Mouse (Mus musculus) liver, postnatal 0 days (tissue): ENCODE results near the gene Cda. TPM values are rescaled to one million over a fixed set of nuclear protein-coding genes. Genes with fewer than 3 reads are reported as not detected.
"Not testable (repeated sequence)": the region's sequence is repeated elsewhere in the genome, so short reads cannot be mapped to it uniquely, and the experiment has no call there.

Experiments used
- ATAC-seq: fragments of 200-750 bp; cut with Nextera tagmentation; 2 replicates; pipeline ENCODE4 v1.8.0; 2017; ENCODE audit warnings: mild to moderate bottlenecking, moderate library complexity
- DNase-seq: peaks from one replicate; pipeline ENCODE4 v3.0.0-alpha.2; 2016
- H3K27ac ChIP-seq: fragments of 300-500 bp; sonication (generic); 2 replicates; pipeline ENCODE4 v1.5.1; 2014; ENCODE audit warnings: antibody characterized with exemption, moderate library complexity, mild to moderate bottlenecking, low read depth
- H3K27me3 ChIP-seq: fragments of 300-500 bp; sonication (generic); 2 replicates; pipeline ENCODE4 v1.6.1; 2014; ENCODE audit warnings: low read length, control low read depth, mixed read lengths; ENCODE audit not compliant: insufficient read depth
- H3K36me3 ChIP-seq: fragments of 300-500 bp; sonication (generic); replicated peaks from 2 replicates; pipeline ENCODE4 v1.6.1; 2014; ENCODE audit warnings: mild to moderate bottlenecking, control low read depth, low read length, moderate library complexity, mixed read lengths; ENCODE audit not compliant: insufficient read depth
- H3K4me1 ChIP-seq: fragments of 300-500 bp; sonication (generic); 2 replicates; pipeline ENCODE4 v1.6.1; 2014; ENCODE audit warnings: antibody characterized with exemption, mild to moderate bottlenecking, control low read depth; ENCODE audit not compliant: insufficient read depth
- H3K4me2 ChIP-seq: fragments of 300-500 bp; sonication (generic); 2 replicates; pipeline ENCODE4 v1.6.1; 2014; ENCODE audit warnings: low read depth, mild to moderate bottlenecking, low read length, moderate library complexity, mixed read lengths
- H3K4me3 ChIP-seq: fragments of 300-500 bp; sonication (generic); 2 replicates; pipeline ENCODE4 v1.5.1; 2014; ENCODE audit warnings: low read depth, low read length
- H3K9ac ChIP-seq: fragments of 300-500 bp; sonication (generic); replicated peaks from 2 replicates; pipeline ENCODE4 v1.6.1; 2014; ENCODE audit warnings: mild to moderate bottlenecking, moderate library complexity
- H3K9me3 ChIP-seq: fragments of 300-500 bp; sonication (generic); 2 replicates; pipeline ENCODE4 v1.6.1; 2016; ENCODE audit warnings: mild to moderate bottlenecking, control low read depth, low read length, mixed read lengths
- CTCF ChIP-seq: sonication (generic); IDR thresholded peaks from 2 replicates; pipeline ENCODE4 v1.5.1; 2016; ENCODE audit warnings: antibody characterized with exemption, low read depth
- EP300 ChIP-seq: IDR thresholded peaks from 2 replicates; pipeline ENCODE4 v1.6.1; 2016; ENCODE audit warnings: antibody characterized with exemption, low read depth, mild to moderate bottlenecking
- WGBS: fragments of 180-500 bp; shearing (Covaris S2); extraction: QIAGEN DNeasy Blood & Tissue Kit; methylation state at CpG from one replicate; pipeline ENCODE4 v1.1.7; 2014; ENCODE audit not compliant: insufficient replicate concordance; 5-methylcytosine and 5-hydroxymethylcytosine counted together
- polyA plus RNA-seq: library from polyadenylated mRNA; unstranded; fragments of >200 nt; fragmentation: Nextera tagmentation; extraction: Ambion mirVana; gene quantifications from 2 replicates; pipeline ENCODE4 v1.2.1, GENCODE M21; 2015

The Cda gene
- polyA plus RNA-seq, 1 experiment from 2014 or later: 17.7 TPM

DNA sequence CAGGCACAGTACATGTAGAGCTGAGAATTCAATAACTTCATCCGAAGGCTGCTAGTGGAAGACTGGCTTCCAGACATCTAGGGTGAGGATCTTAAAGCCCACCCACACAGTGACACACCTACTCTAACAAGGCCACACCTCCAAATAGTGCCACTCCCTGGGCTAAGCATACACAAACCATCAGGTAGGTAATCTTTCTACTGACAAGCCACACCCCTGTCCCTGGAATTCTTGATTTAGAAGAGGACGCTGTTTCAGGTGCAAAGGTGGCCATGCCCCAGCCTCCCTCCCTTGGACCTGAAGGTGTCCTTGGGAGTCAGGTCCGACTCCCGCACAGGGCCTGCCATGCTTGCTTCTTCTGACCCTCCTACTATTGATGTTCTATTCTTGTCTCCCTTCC is 34.7 kb downstream of the Cda start:
- Histone ChIP-seq H3K4me1 (no peaks in the 10 kb centered on the region), H3K4me3 (no peak overlapping the region), H3K9ac (no peak overlapping the region), H3K9me3 (no peaks in the 10 kb centered on the region), H3K36me3 (no peaks in the 10 kb centered on the region), H3K27me3 (no peaks in the 10 kb centered on the region), H3K27ac (no peak overlapping the region), H3K4me2 (no peak overlapping the region)
- ATAC-seq (no peak), DNase-seq (no peak)
- 72% methylated on average over 4 of the region's 4 CpGs for WGBS
- TF ChIP-seq EP300 (no peak), CTCF (no peak)

DNA sequence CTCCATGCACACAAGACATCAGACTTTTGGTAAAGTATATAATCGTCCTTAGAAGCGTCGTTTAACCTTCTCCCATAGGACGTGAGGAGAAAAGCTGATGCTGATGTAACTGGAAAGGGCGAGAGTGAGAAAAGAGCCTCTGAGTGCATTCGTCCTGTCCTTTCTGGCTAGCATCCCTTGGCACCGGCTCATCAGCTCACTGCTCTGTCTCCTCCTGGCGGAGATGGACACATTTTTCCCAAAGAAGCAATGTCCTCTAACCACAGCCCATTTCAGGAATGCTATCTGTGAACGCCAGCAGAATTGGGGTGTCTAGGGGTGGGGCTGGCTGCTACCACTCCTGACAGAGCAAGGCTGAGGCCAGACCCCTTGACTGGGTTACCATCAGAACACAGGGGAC is 36.1 kb downstream of the Cda start:
- Histone ChIP-seq H3K4me1 (peaks cover 1% of the 10 kb centered on the region; the same call in 1 of the 2 replicates), H3K4me2 (no peak overlapping the region), H3K9ac (no peak overlapping the region), H3K36me3 (no peaks in the 10 kb centered on the region), H3K4me3 (no peak overlapping the region), H3K27me3 (no peaks in the 10 kb centered on the region), H3K9me3 (no peaks in the 10 kb centered on the region), H3K27ac (no peak overlapping the region)
- TF ChIP-seq EP300 (no peak), CTCF (no peak)
- ATAC-seq (no peak), DNase-seq (no peak)
- WGBS: 63% methylated on average over 9 of the region's 9 CpGs

DNA sequence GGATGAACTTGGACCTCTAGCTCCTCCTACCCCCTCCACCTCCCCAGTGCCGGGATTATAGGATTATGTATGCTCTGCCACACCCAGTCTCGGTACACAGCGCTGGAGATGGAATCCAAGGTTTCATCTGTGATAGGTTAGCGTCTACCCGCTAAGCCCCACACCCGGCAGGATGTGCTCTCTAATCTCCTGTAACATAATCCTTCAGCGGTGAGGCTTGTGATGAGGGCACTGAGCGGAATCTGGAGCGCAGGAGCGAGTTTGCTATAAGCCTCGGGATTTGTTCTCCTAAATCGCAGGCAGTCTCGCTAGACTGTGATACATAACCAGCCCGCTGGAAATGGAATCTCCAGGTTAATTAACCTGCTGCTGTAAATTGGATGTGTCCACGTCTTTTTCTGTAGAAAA is 37.5 kb downstream of the Cda start:
- Histone ChIP-seq H3K9me3 (no peaks in the 10 kb centered on the region), H3K4me3 (no peak overlapping the region), H3K4me1 (peaks cover 5% of the 10 kb centered on the region; the same call in 1 of the 2 replicates), H3K4me2 (no peak overlapping the region), H3K27ac (no peak overlapping the region), H3K9ac (no peak overlapping the region), H3K36me3 (no peaks in the 10 kb centered on the region), H3K27me3 (no peaks in the 10 kb centered on the region)
- ATAC-seq: no peak
- DNase-seq: no peak
- TF ChIP-seq CTCF (no peak), EP300 (no peak)
- WGBS: 34% methylated on average over 15 of the region's 15 CpGs

DNA sequence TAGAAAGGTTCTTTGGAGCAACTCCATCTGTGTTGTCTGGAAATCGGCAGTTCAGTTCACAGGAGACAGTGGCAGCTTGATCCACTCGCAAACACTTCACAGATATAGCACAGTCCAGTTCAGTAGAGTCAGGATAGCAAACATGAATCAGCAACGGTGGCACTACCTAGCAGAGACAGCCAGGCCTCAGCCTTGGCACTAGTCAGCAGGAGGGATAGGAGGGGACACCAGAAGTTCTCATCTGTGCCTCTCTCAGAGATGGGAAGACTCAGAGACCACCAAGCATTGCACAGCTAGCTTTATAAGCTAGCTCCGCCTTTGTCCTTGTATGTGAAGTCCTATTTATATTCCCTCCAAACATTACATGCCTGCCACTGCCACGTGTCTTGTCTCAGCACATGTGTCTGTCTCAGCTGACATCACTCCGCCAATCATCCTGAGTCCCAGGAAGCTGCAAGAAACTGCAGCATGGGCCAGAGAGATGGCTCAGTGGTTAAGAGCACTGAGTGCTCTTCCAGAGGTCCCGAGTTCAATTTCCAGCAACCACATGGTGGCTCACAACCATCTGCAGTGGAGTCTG is 39.8 kb downstream of the Cda start:
- Histone ChIP-seq H3K36me3 (no peaks in the 10 kb centered on the region), H3K9ac (peak overlapping the region; percentile 55), H3K4me1 (peaks cover 14% of the 10 kb centered on the region), H3K27ac (peak overlapping the region; percentile 78), H3K27me3 (no peaks in the 10 kb centered on the region), H3K4me2 (peak overlapping the region; percentile 55), H3K4me3 (peak overlapping the region; percentile 30), H3K9me3 (no peaks in the 10 kb centered on the region)
- TF ChIP-seq EP300: no peak
- no peak for TF ChIP-seq CTCF
- ATAC-seq (no peak), DNase-seq (no peak)
- WGBS: 58% methylated on average over 7 of the region's 7 CpGs

DNA sequence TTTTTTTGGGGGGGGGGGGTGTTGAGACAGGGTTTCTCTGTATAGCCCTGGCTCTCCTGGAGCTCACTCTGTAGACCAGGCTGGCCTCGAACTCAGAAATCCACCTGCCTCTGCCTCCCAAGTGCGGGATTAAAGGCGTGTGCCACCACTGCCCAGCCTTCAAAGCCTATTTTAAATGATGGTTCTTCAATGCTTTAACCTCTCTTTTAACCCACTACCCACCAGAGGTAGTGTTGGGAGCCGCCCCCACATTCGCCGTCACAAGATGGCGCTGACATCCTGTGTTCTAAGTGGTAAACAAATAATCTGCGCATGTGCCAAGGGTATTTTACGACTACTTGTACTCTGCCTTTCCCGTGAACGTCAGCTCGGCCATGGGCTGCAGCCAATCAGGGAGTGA is 40.6 kb downstream of the Cda start:
- not testable (repeated sequence) for H3K4me2 ChIP-seq, ATAC-seq, H3K36me3 ChIP-seq, DNase-seq, H3K27me3 ChIP-seq, H3K9me3 ChIP-seq, H3K9ac ChIP-seq, H3K4me3 ChIP-seq
- Histone ChIP-seq H3K4me1 (peaks cover 14% of the 10 kb centered on the region), H3K27ac (peak overlapping the region; percentile 96; the same call in 1 of the 2 replicates)
- 62% methylated on average over 7 of the region's 12 CpGs for WGBS

DNA sequence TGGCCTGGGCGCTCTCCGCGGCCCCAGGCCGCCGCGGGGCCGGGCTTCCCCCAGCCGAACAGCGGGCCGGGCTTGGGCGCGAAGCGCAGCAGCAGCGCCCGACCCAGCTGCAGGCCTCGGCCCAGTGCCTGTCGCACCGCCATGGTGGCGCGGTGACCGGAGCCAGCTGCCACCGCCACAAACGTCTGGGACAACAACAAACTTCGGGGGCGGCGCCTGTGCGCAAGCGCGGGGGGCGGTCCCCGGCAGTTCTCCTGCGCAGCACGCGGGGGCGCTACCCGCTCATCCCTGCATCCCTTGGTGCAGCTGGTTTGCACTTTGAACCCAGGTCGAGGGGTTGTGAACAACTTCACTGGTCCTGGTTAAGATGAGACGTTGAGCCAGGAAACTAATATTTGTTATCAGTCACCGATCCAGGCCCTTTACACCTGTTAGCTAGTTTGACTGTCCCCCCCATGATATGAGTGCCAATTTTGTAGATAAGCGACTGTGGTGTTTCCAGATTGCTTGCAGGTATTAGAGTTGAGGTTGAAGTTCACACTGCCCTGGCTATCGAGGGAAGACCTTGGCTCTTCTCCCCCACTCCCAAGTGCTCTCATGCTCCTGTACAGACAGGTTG is 41.6 kb downstream of the Cda start, which contains the start of gene Pink1:
TSS of gene Pink1 (minus strand) at position 231 of the 619 bp plus-strand sequence.
- Histone ChIP-seq H3K4me2 (peak within 1 kb of the TSS; percentile 66), H3K36me3 (no peaks in the 10 kb centered on the region), H3K4me1 (peaks cover 14% of the 10 kb centered on the region), H3K27ac (peak within 1 kb of the TSS; percentile 96), H3K27me3 (no peaks in the 10 kb centered on the region), H3K9me3 (no peaks in the 10 kb centered on the region), H3K4me3 (peak within 1 kb of the TSS; percentile 76), H3K9ac (peak within 1 kb of the TSS; percentile 91)
- ATAC-seq (peak; percentile 73), DNase-seq (peak; percentile 93)
- 3% methylated on average over 36 of the region's 41 CpGs for WGBS
- peak; percentile 96 for TF ChIP-seq CTCF
- TF ChIP-seq EP300: no peak; the same call in 1 of the 2 replicates
